Mouse (Mus musculus): Measurements from ENCODE around the gene Esm1. TPM values are rescaled to one million over a fixed set of nuclear protein-coding genes. Genes with fewer than 3 reads are reported as not detected.

Gene Esm1
- not detected for total RNA-seq (2023)

DNA sequence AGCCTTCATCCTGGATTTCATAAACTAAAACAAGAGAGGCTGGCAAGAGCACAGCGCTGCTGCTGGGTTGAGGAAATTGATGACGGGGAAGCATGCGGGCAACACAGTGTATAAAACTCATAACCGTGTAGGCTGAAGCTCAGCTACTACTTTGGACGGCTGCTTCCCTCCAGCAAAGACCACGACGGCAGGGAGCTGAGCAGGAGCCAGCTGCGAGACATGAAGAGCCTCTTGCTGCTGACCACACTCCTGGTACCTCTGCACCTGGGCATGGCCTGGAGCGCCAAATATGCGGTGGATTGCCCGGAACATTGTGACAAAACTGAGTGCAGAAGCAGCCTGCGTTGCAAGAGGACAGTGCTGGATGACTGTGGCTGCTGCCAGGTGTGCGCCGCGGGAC is at the start of gene Esm1:
TSS of gene Esm1 (plus strand) at position 36 of the 400 bp plus-strand sequence.

DNA sequence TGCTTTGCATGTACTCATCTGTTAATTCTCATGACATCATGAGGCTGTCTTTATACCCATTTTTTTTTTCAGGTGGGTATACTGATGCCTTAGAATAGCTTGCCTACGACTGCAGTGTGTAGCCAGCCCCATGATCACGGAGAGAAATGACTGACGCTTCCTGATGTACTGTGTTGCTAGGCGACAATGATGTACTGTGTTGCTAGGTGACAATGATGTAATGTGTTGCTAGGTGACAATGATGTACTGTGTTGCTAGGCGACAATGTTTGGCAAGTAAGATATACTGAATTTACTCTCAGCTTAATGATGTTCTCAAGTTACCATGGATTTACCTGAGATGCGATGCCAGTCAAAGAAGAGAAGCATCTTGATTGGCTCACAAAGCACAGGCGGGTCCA is 16.4 kb downstream of the Esm1 start, which contains the start of gene Gzmk:
TSS of gene Gzmk (minus strand) at position 98 of the 400 bp plus-strand sequence.

Other genes with a start within 250 kb of the Esm1 start
- under 1 TPM in 1 of 2 experiments, not detected in 1; 0.30 TPM for gene Ccno, start 221.9 kb upstream of the Esm1 start, total RNA-seq (2023)
- not detected for gene Mcidas, start 215.8 kb upstream of the Esm1 start, total RNA-seq (2023)
- gene Cdc20b, start 174.5 kb upstream of the Esm1 start, total RNA-seq (2023), result not detected
- gene Gpx8, start 163.2 kb upstream of the Esm1 start, total RNA-seq (2023), result not detected
- gene Gzma, start 108.7 kb upstream of the Esm1 start, total RNA-seq (2023), result 1 to 10 TPM in 1 of 2 experiments, not detected in 1; 3.7 TPM
- gene Gzmk, start 16.2 kb downstream of the Esm1 start, total RNA-seq (2023), result not detected
- not detected for gene BC067074, start 83.5 kb downstream of the Esm1 start, total RNA-seq (2023)

Data from B cell, adult 67 days (primary cell).